In the genomic region with DNA sequence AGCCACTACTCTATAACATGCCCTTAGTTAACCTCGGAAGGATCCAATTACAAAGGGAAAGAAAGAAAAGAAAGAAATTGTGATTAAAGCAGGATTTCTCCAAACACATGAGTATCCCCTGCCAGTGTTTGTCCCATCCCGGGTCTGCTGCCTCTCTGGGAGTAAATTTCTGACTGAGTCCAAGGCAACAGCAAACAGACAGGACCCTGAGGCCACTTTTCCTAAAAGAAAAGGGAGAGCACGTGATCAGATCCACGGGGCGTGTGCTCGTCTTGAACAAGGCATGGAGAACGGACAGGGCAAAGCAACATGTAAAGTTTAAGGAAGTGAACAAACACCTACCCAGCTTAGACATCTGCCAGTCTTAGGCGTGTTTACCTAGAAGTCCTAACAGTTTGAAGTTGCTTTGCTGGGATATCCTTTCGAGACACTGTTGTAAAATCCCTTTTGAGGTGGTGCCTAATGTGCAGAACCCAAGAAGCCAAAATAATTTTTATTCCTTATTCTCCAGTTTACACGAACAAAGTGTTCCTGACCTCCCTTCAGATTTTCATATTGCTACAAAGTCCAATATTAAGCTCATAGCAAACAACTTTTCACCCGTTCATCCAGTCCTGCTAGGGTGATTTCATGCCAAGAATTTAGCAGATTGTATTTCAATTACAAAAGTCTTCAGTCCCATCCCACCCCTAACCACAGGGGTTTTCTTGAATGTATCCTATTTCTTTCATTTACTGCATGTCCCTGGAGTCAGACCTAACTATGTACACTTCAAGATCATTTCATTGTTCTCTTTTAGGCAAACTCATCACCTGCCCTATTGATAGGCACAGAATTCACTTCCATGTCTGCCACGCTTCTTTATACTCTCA, we compare ENCODE assay signal across 16 mouse cellular contexts.
A peak's percentile ranks its signal among the peaks of the same experiment; 100 is the strongest.
DNase-seq lines count a peak whose midpoint lies in the region; ATAC-seq and TF ChIP-seq lines count a peak whose summit lies in the region.
"Had no signal": no experiment of that assay in that cellular context is flagged by ENCODE, and none has a peak within 500 bp of the region (broad histone marks: within the 10 kb centered on the region; RNA-seq: fewer than 3 reads in every experiment).

No protein-coding gene starts in this region.

- no peak overlapping the region for H3K4me2 ChIP-seq in hindbrain, embryonic 11.5 days (replicated peaks; ENCODE audit: low read depth, low read length)
- H3K4me2 ChIP-seq in hindbrain, postnatal 0 days (ENCODE audit: low read depth, low read length), result no peak overlapping the region
- H3K4me2 ChIP-seq in midbrain, embryonic 15.5 days, result no peak overlapping the region
- peak overlapping the region; percentile 81 for H3K4me2 ChIP-seq in myocyte (ENCODE audit: low read depth)
- H3K4me2 ChIP-seq: lung, embryonic 15.5 days; neural tube, embryonic 13.5 days had no signal

- H3K9ac ChIP-seq in hindbrain, embryonic 11.5 days (ENCODE audit: low read depth, low read length), result no peak overlapping the region
- H3K9ac ChIP-seq in hindbrain, postnatal 0 days (replicated peaks; ENCODE audit: low read length), result no peak overlapping the region
- no peak overlapping the region for H3K9ac ChIP-seq in midbrain, embryonic 15.5 days
- H3K9ac ChIP-seq: lung, embryonic 15.5 days; neural tube, embryonic 13.5 days had no signal

- no peak for TF ChIP-seq POLR2A in myocyte (IDR thresholded peaks at IDR 0.05; ENCODE audit: insufficient read length, low read depth)

- intact Hi-C loops in heart, postnatal 25 days (cut with DNase I), result no loop called here

- no peak overlapping the region for H3K27ac ChIP-seq in hindbrain, embryonic 11.5 days (ENCODE audit: low read depth, low read length)
- H3K27ac ChIP-seq in hindbrain, postnatal 0 days, result no peak overlapping the region
- H3K27ac ChIP-seq in midbrain, embryonic 10.5 days (replicated peaks), result peak overlapping the region; percentile 38; the same call in 1 of the 2 replicates
- H3K27ac ChIP-seq in midbrain, embryonic 15.5 days, result no peak overlapping the region
- H3K27ac ChIP-seq: layer of hippocampus, adult 2 months; lung, embryonic 15.5 days; neural tube, embryonic 13.5 days had no signal

- H3K36me3 ChIP-seq in hindbrain, embryonic 11.5 days (ENCODE audit: control insufficient read depth, insufficient read depth, low read length), result no peaks in the 10 kb centered on the region
- no peaks in the 10 kb centered on the region for H3K36me3 ChIP-seq in hindbrain, postnatal 0 days (ENCODE audit: insufficient read depth, low read length)
- no peaks in the 10 kb centered on the region for H3K36me3 ChIP-seq in midbrain, embryonic 10.5 days
- H3K36me3 ChIP-seq in midbrain, embryonic 15.5 days (replicated peaks), result no peaks in the 10 kb centered on the region
- no peaks in the 10 kb centered on the region for H3K36me3 ChIP-seq in myocyte (ENCODE audit: control insufficient read depth, insufficient read depth)
- H3K36me3 ChIP-seq: lung, embryonic 15.5 days; neural tube, embryonic 13.5 days had no signal

- no peak for TF ChIP-seq CTCF in hindbrain, postnatal 0 days (IDR thresholded peaks at IDR 0.05; ENCODE audit: low read depth)

- H3ac ChIP-seq in myocyte (ENCODE audit: control insufficient read depth, insufficient read length), result no peak overlapping the region

- H3K9me3 ChIP-seq in hindbrain, embryonic 11.5 days (ENCODE audit: control insufficient read depth, low read length), result no peaks in the 10 kb centered on the region
- H3K9me3 ChIP-seq in hindbrain, postnatal 0 days (ENCODE audit: low read length), result no peaks in the 10 kb centered on the region
- no peaks in the 10 kb centered on the region for H3K9me3 ChIP-seq in midbrain, embryonic 10.5 days (replicated peaks)
- H3K9me3 ChIP-seq in midbrain, embryonic 15.5 days, result no peaks in the 10 kb centered on the region
- H3K9me3 ChIP-seq: lung, embryonic 15.5 days; neural tube, embryonic 13.5 days had no signal

- H3K79me2 ChIP-seq in myocyte (ENCODE audit: control insufficient read depth, insufficient read depth), result no peaks in the 10 kb centered on the region

- H3K4me1 ChIP-seq in hindbrain, embryonic 11.5 days (replicated peaks; ENCODE audit: control insufficient read depth, insufficient read depth, low read length), result no peaks in the 10 kb centered on the region
- 0 out of 2 replicates have a peak, but pooled peaks cover 2% of the 10 kb centered on the region for H3K4me1 ChIP-seq in hindbrain, postnatal 0 days (ENCODE audit: insufficient read depth, low read length)
- peaks cover 32% of the 10 kb centered on the region for H3K4me1 ChIP-seq in midbrain, embryonic 10.5 days
- peaks cover 3% of the 10 kb centered on the region; the same call in 1 of the 2 replicates for H3K4me1 ChIP-seq in midbrain, embryonic 15.5 days
- H3K4me1 ChIP-seq: megakaryocyte, embryonic 14.5 days had no signal

- H3K4me3 ChIP-seq in hindbrain, embryonic 11.5 days (ENCODE audit: low read depth, low read length), result no peak overlapping the region
- H3K4me3 ChIP-seq in hindbrain, postnatal 0 days (ENCODE audit: low read length), result no peak overlapping the region
- no peak overlapping the region for H3K4me3 ChIP-seq in midbrain, embryonic 10.5 days
- no peak overlapping the region for H3K4me3 ChIP-seq in midbrain, embryonic 15.5 days
- no peak overlapping the region for H3K4me3 ChIP-seq in myocyte
- H3K4me3 ChIP-seq: erythroblast, embryonic 14.5 days; layer of hippocampus, adult 2 months; lung, embryonic 15.5 days; megakaryocyte, embryonic 14.5 days; neural tube, embryonic 13.5 days had no signal

- no peaks in the 10 kb centered on the region for H3K27me3 ChIP-seq in hindbrain, embryonic 11.5 days (ENCODE audit: control insufficient read depth, insufficient read depth, low read length)
- no peaks in the 10 kb centered on the region for H3K27me3 ChIP-seq in hindbrain, postnatal 0 days (ENCODE audit: insufficient read depth, low read length)
- H3K27me3 ChIP-seq in midbrain, embryonic 10.5 days (ENCODE audit: low read depth, poor library complexity, severe bottlenecking), result no peaks in the 10 kb centered on the region
- H3K27me3 ChIP-seq in midbrain, embryonic 15.5 days (replicated peaks), result no peaks in the 10 kb centered on the region
- H3K27me3 ChIP-seq in myocyte (ENCODE audit: control insufficient read depth, insufficient read depth, insufficient read length), result no peaks in the 10 kb centered on the region
- H3K27me3 ChIP-seq: lung, embryonic 15.5 days; megakaryocyte, embryonic 14.5 days; neural tube, embryonic 13.5 days had no signal

- ATAC-seq in hindbrain, embryonic 11.5 days (ENCODE audit: low FRiP score), result peak; percentile 66
- no peak for ATAC-seq in hindbrain, postnatal 0 days
- ATAC-seq in midbrain, embryonic 15.5 days (replicated peaks), result no peak

- WGBS in hindbrain, embryonic 11.5 days, result 33% methylated on average over 12 of the region's 12 CpGs
- WGBS in hindbrain, postnatal 0 days, result 35% methylated on average over 12 of the region's 12 CpGs
- 27% methylated on average over 12 of the region's 12 CpGs for WGBS in midbrain, embryonic 10.5 days
- 27% methylated on average over 12 of the region's 12 CpGs for WGBS in midbrain, embryonic 15.5 days

- DNase-seq in hindbrain, embryonic 11.5 days (ENCODE audit: low spot score), result peak; percentile 18
- DNase-seq in hindbrain, postnatal 0 days (ENCODE audit: low spot score), result no peak
- DNase-seq in midbrain, embryonic 10.5 days (ENCODE audit: low spot score), result peak; percentile 36
- peak; percentile 54 for DNase-seq in embryo, embryonic 10.5 days (ENCODE audit: low spot score)
- no peak for DNase-seq in heart, postnatal 25 days (ENCODE audit: low spot score)
- no peak for DNase-seq in adrenal gland, postnatal 10 days
- DNase-seq: adrenal gland, postnatal 14 days; B cell, adult 2 months; cerebellum, postnatal 14 days had no signal

TF ChIP-seq in myocyte, 11 proteins besides CTCF, POLR2A, EP300 and RAD21:
- no peak for TF ChIP-seq MAX (IDR thresholded peaks at IDR 0.05; ENCODE audit: low read depth)
- TF ChIP-seq TCF3 (IDR thresholded peaks at IDR 0.05; ENCODE audit: insufficient read length, low read depth), result no peak
- no peak for TF ChIP-seq TCF12 (IDR thresholded peaks at IDR 0.05; ENCODE audit: insufficient read depth, poor library complexity, severe bottlenecking)
- TF ChIP-seq MYOG (IDR thresholded peaks at IDR 0.05; ENCODE audit: control insufficient read depth in 1 of 3, insufficient read depth in 1 of 3, insufficient read length in 2 of 3, low read depth in 2 of 3), result no peak
- TF ChIP-seq USF1 (IDR thresholded peaks at IDR 0.05; ENCODE audit: low read depth), result peak; percentile 68

Comparison
In these comparisons a context has a peak if more than half of its experiments do, and no peak if none do; other contexts are left out.
1. DNase-seq: peak in hindbrain, embryonic 11.5 days (single experiment), midbrain, embryonic 10.5 days (single experiment) and embryo, embryonic 10.5 days (single experiment); none in hindbrain, postnatal 0 days (single experiment), heart, postnatal 25 days (single experiment) and adrenal gland, postnatal 10 days (single experiment).